In genomic region chr11:51819964-51820363, GRCm38 (mm10) we compare ENCODE assay signal across 9 mouse cellular contexts. TPM values are rescaled to one million over a fixed set of nuclear protein-coding genes. Genes with fewer than 3 reads are reported as not detected.
DNase-seq lines count a peak whose midpoint lies in the region; TF ChIP-seq lines count a peak whose summit lies in the region.
"Had no signal": no experiment of that assay in that cellular context is flagged by ENCODE, and none has a peak within 500 bp of the region (broad histone marks: within the 10 kb centered on the region; RNA-seq: fewer than 3 reads in every experiment).

No protein-coding gene starts in this region.

- DNase-seq in left cerebral cortex, adult 18-20 months (ENCODE audit: low spot score in 2 of 2) = peak; percentile 33 to 56
- DNase-seq in left cerebral cortex, adult 11 months (ENCODE audit: low spot score) = no peak
- DNase-seq in ES-E14 (ENCODE audit: low read depth, low spot score) = peak; percentile 89
- DNase-seq in adrenal gland, postnatal 25 days = peak; percentile 59
- peak; percentile 39 for DNase-seq in gastrocnemius, postnatal 10 days
- DNase-seq in naive thymus-derived CD4-positive, alpha-beta T cell, adult 2 months (ENCODE audit: low read depth) = peak; percentile 80
- DNase-seq in layer of hippocampus, adult 9-11 months = no peak

- no peak overlapping the region for H3K27ac ChIP-seq in ES-E14 (ENCODE audit: insufficient read depth, low read depth, low read length, poor library complexity, severe bottlenecking)
- H3K27ac ChIP-seq: heart, embryonic 15.5 days; midbrain, embryonic 12.5 days had no signal

- H3K9me3 ChIP-seq in ES-E14 (ENCODE audit: control insufficient read depth, insufficient read depth, low read depth, low read length) = no peaks in the 10 kb centered on the region
- H3K9me3 ChIP-seq: heart, embryonic 15.5 days; midbrain, embryonic 12.5 days had no signal

- no peak overlapping the region for H3K9ac ChIP-seq in ES-E14 (ENCODE audit: insufficient read depth, low read depth, low read length, poor library complexity, severe bottlenecking)
- H3K9ac ChIP-seq: heart, embryonic 15.5 days; midbrain, embryonic 12.5 days had no signal

- H3K36me3 ChIP-seq in ES-E14 (ENCODE audit: control insufficient read depth, insufficient read depth, low read length, poor library complexity, severe bottlenecking) = peaks cover 59% of the 10 kb centered on the region
- H3K36me3 ChIP-seq: midbrain, embryonic 12.5 days had no signal

- no peak overlapping the region for H3K4me3 ChIP-seq in ES-E14 (ENCODE audit: insufficient read depth in 1 of 2, low read depth in 1 of 2, low read length in 2 of 2, poor library complexity in 1 of 2, severe bottlenecking in 1 of 2)
- H3K4me3 ChIP-seq: heart, embryonic 15.5 days; midbrain, embryonic 12.5 days had no signal

- in situ Hi-C loops in ES-E14 (cut with MboI; ENCODE audit: low sequenced_read_pairs in 2 of 2, unreplicated experiment in 2 of 2) = loop anchor here in 1 of 2 experiments (5.0 kb wide), 1 partner anchor 147 kb away; the partner anchor contains the start of gene Cdkn2aipnl

- H3K4me1 ChIP-seq in ES-E14 (ENCODE audit: control insufficient read depth in 2 of 2, insufficient read depth in 2 of 2, low read length in 2 of 2, poor library complexity in 1 of 2) = peaks cover 2 to 26% of the 10 kb centered on the region in 2 experiments; a peak in 3 of 4 replicates

TF ChIP-seq in ES-E14, 5 proteins besides CTCF, POLR2A, EP300 and RAD21:
- TF ChIP-seq ZNF384 (IDR thresholded peaks at IDR 0.05; ENCODE audit: low read depth, low read length) = no peak
- no peak for TF ChIP-seq ZC3H11A (IDR thresholded peaks at IDR 0.05; ENCODE audit: borderline replicate concordance, low read depth, low read length)
- TF ChIP-seq CHD2 (IDR thresholded peaks at IDR 0.05; ENCODE audit: low read depth, low read length) = no peak
- no peak for TF ChIP-seq HCFC1 (IDR thresholded peaks at IDR 0.05; ENCODE audit: borderline replicate concordance, insufficient read depth, low read length)
- no peak for TF ChIP-seq MAFK (IDR thresholded peaks at IDR 0.05; ENCODE audit: insufficient read depth, low read depth, low read length)
TF ChIP-seq in ES-E14: peak in this region for 0.

RNA-seq across cellular contexts. Expression of gene Jade2, which starts 37.5 kb away (rescaled TPM):
- 10 to 100 TPM; 65.4 to 70.5 TPM for total RNA-seq in left cerebral cortex, adult 18-20 months (2021)
- total RNA-seq in ES-E14 (2012; rRNA removed) = 11.5 and 11.8 TPM in 2 replicates
- total RNA-seq in adrenal gland, postnatal 25 days (2021) = 16.3 and 19.8 TPM in 2 replicates
- total RNA-seq in gastrocnemius, postnatal 10 days (2021) = 1 to 10 TPM; 2.3 to 2.6 TPM

RNA-seq across cellular contexts. Expression of gene Sar1b, which starts 56.5 kb away (rescaled TPM):
- total RNA-seq in left cerebral cortex, adult 18-20 months (2021) = 10 to 100 TPM; 67.7 to 71.7 TPM
- 86.0 and 86.1 TPM in 2 replicates for total RNA-seq in ES-E14 (2012; rRNA removed)
- 93.6 and 96.4 TPM in 2 replicates for total RNA-seq in adrenal gland, postnatal 25 days (2021)
- total RNA-seq in gastrocnemius, postnatal 10 days (2021) = 100 to 1,000 TPM; 119 to 133 TPM

RNA-seq across cellular contexts. Expression of gene Sec24a, which starts 56.5 kb away (rescaled TPM):
- total RNA-seq in left cerebral cortex, adult 18-20 months (2021) = 10 to 100 TPM; 17.3 to 18.7 TPM
- 9.3 and 10.9 TPM in 2 replicates for total RNA-seq in ES-E14 (2012; rRNA removed)
- 33.8 and 41.2 TPM in 2 replicates for total RNA-seq in adrenal gland, postnatal 25 days (2021)
- total RNA-seq in gastrocnemius, postnatal 10 days (2021) = 10 to 100 TPM; 21.7 to 24.0 TPM

Comparison
In these comparisons a context has a peak if more than half of its experiments do, and no peak if none do; other contexts are left out.
1. DNase-seq: peak in left cerebral cortex, adult 18-20 months (2 of 2), ES-E14 (single experiment), adrenal gland, postnatal 25 days (single experiment), gastrocnemius, postnatal 10 days (single experiment) and naive thymus-derived CD4-positive, alpha-beta T cell, adult 2 months (single experiment); none in left cerebral cortex, adult 11 months (single experiment) and layer of hippocampus, adult 9-11 months (single experiment).